Mouse (Mus musculus) testis, adult 2 months (tissue): ENCODE results near the gene Olfr150.

Experiments used
- CTCF ChIP-seq: fragments of 200-500 bp; IDR thresholded peaks from 2 replicates; pipeline ENCODE4 v1.5.1; 2012; ENCODE audit warnings: low read depth, mild to moderate bottlenecking, inconsistent platforms, low read length, moderate library complexity; ENCODE audit not compliant: control insufficient read depth, insufficient read depth, insufficient replicate concordance
- POLR2A ChIP-seq: fragments of 200-500 bp; IDR thresholded peaks from 2 replicates; pipeline ENCODE4 v1.6.1; 2012; ENCODE audit warnings: low read depth, mild to moderate bottlenecking, inconsistent platforms, low read length, moderate library complexity; ENCODE audit not compliant: control insufficient read depth

GRCm38 (mm10) chr9:39707017-39707416 lies 23.8 kb upstream of the Olfr150 start, which contains the start of gene Olfr149:
- TF ChIP-seq CTCF (no peak), POLR2A (no peak)
